Mouse (Mus musculus) neural tube, embryonic 15.5 days (tissue): ENCODE data around the gene Gtf3c6. TPM values are rescaled to one million over a fixed set of nuclear protein-coding genes. Genes with fewer than 3 reads are reported as not detected.

Source experiments
- ATAC-seq: fragments of 200-750 bp; cut with Nextera tagmentation; 2 replicates; pipeline ENCODE4 v1.8.0; 2017; ENCODE audit warnings: mild to moderate bottlenecking, moderate TSS enrichment, moderate library complexity; ENCODE audit not compliant: low FRiP score
- H3K27ac ChIP-seq: fragments of 300-500 bp; sonication (generic); replicated peaks from 2 replicates; pipeline ENCODE4 v1.5.1; 2015; ENCODE audit warnings: mild to moderate bottlenecking, inconsistent platforms
- H3K27me3 ChIP-seq: fragments of 300-500 bp; sonication (generic); replicated peaks from 2 replicates; pipeline ENCODE4 v1.6.1; 2015; ENCODE audit warnings: inconsistent platforms
- H3K36me3 ChIP-seq: fragments of 300-500 bp; sonication (generic); 2 replicates; pipeline ENCODE4 v1.6.1; 2015; ENCODE audit warnings: inconsistent platforms
- H3K4me1 ChIP-seq: fragments of 300-500 bp; sonication (generic); 2 replicates; pipeline ENCODE4 v1.6.1; 2015; ENCODE audit warnings: inconsistent platforms
- H3K4me2 ChIP-seq: fragments of 300-500 bp; sonication (generic); 2 replicates; pipeline ENCODE4 v1.6.1; 2015; ENCODE audit warnings: inconsistent platforms, mild to moderate bottlenecking, moderate library complexity
- H3K4me3 ChIP-seq: fragments of 300-500 bp; sonication (generic); replicated peaks from 2 replicates; pipeline ENCODE4 v1.5.1; 2015; ENCODE audit warnings: mild to moderate bottlenecking, inconsistent platforms
- H3K9ac ChIP-seq: fragments of 300-500 bp; sonication (generic); replicated peaks from 2 replicates; pipeline ENCODE4 v1.6.1; 2015; ENCODE audit warnings: mild to moderate bottlenecking, inconsistent platforms
- H3K9me3 ChIP-seq: fragments of 300-500 bp; sonication (generic); replicated peaks from 2 replicates; pipeline ENCODE4 v1.6.1; 2016; ENCODE audit warnings: inconsistent platforms
- WGBS: fragments of 180-500 bp; shearing (Covaris S2); methylation state at CpG from one replicate; pipeline ENCODE4 v1.1.7; 2015; ENCODE audit warnings: mixed read lengths; 5-methylcytosine and 5-hydroxymethylcytosine counted together
- polyA plus RNA-seq: library from polyadenylated mRNA; unstranded; fragments of >200 nt; fragmentation: Nextera tagmentation; extraction: Ambion mirVana; gene quantifications from 2 replicates; pipeline ENCODE4 v1.2.1, GENCODE M21; 2015

Gene Gtf3c6
- polyA plus RNA-seq, 1 experiment from 2014 or later = 74.0 TPM

DNA sequence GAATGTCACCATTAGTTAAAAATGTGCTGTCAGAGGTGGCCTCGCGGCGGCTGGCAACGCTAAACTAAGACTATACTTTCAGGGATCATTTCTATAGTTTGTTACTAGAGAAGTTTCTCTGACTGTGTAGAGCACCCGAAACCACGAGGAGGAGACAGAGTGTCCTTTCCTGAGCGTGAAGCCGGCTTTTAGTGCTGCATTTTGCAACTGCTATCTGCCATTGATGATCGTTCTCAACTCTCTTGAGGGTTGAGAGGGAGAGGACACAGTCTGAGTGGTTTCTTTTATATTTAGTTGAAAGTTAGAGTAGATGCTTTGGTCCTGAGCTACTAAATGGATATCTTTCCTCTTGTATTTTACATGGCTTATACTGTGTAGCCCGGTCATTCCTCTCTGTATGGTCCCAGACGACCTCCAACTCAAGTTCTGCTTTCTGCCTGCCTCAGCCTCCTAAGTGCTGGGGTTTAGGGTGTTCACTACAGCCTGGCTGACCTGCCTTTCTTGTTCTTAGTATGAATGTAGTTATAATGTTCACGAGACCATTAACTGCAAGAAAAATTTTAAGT lies 576 bp upstream of the Gtf3c6 start:
- Histone ChIP-seq H3K27me3 (no peaks in the 10 kb centered on the region), H3K9ac (no peak overlapping the region; the same call in 1 of the 2 replicates), H3K27ac (peak overlapping the region; percentile 96), H3K4me2 (peak overlapping the region; percentile 85), H3K9me3 (no peaks in the 10 kb centered on the region), H3K36me3 (peaks cover 6% of the 10 kb centered on the region), H3K4me3 (peak overlapping the region; percentile 80), H3K4me1 (peaks cover 14% of the 10 kb centered on the region)
- peak; percentile 74 for ATAC-seq
- under 1% methylated on average over 12 of the region's 12 CpGs for WGBS

DNA sequence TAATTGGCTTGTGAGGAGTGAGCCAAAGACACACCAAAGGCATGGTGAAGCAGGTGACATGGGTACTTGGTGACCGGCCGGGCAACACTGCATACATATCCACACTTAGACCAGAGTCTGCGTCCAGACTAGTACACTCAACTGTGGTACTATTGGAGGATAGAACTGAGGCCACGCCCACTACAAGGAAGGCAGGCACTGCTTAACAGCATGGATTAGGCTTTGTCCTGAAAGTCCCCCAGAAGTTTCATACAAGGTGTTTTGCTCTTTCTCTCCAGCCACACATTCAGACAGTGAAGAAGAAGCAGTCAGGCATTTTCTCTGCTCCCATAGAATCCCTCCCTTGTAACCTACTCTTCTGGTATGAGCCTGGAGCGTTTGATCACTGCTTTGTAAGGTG lies 1.2 kb downstream of the Gtf3c6 start:
- Histone ChIP-seq H3K27me3 (no peaks in the 10 kb centered on the region), H3K4me1 (peaks cover 14% of the 10 kb centered on the region), H3K9ac (peak overlapping the region; percentile 88), H3K36me3 (peaks cover 21% of the 10 kb centered on the region), H3K27ac (peak overlapping the region; percentile 96), H3K9me3 (no peaks in the 10 kb centered on the region), H3K4me2 (peak overlapping the region; percentile 85), H3K4me3 (peak overlapping the region; percentile 80)
- peak; percentile 82 for ATAC-seq
- 2% methylated on average over 5 of the region's 5 CpGs for WGBS

DNA sequence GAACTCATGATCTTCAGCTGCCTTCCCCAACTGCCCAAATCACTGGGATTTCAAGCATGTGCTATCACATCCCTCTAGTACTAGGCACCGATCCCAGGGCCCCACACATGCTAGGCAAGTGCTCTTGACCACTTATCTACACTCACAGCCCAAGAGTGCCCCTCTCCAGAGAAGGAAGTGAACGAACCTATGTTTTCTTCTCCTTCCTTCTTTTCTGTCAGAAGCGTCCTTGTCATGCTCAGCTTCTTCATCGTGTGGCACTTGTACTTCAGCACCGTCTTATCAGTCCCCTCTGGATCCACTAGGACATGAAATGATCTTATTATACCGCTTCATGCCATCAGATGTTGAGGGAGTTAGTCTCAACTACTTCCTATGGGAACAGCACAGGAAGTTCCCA lies 6.9 kb downstream of the Gtf3c6 start:
- Histone ChIP-seq H3K4me3 (no peak overlapping the region), H3K36me3 (peaks cover 56% of the 10 kb centered on the region), H3K4me2 (no peak overlapping the region), H3K9me3 (no peaks in the 10 kb centered on the region), H3K9ac (no peak overlapping the region), H3K4me1 (peaks cover 10% of the 10 kb centered on the region), H3K27ac (no peak overlapping the region), H3K27me3 (no peaks in the 10 kb centered on the region)
- no peak for ATAC-seq
- WGBS = 91% methylated on average over 6 of the region's 6 CpGs

DNA sequence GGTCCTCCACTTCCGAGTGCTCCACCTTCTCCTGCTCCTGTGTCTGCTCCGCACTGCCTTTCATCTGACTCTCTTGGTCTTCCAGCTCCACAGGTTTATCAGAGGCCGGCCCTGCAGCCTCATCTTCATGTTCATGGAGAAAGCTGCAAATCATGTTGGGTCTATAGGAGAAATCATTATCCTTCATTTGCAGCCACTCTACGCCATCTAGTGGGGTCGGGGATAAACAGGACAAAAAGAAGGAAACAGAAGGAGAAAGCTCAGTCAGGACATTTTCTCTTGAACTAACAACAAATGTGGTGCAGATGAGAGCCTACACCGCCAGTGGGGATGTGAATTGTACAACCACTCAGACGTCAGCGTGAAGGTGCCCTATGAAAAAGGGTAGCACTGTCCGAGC lies 8.3 kb downstream of the Gtf3c6 start:
- H3K36me3 ChIP-seq = peaks cover 56% of the 10 kb centered on the region

DNA sequence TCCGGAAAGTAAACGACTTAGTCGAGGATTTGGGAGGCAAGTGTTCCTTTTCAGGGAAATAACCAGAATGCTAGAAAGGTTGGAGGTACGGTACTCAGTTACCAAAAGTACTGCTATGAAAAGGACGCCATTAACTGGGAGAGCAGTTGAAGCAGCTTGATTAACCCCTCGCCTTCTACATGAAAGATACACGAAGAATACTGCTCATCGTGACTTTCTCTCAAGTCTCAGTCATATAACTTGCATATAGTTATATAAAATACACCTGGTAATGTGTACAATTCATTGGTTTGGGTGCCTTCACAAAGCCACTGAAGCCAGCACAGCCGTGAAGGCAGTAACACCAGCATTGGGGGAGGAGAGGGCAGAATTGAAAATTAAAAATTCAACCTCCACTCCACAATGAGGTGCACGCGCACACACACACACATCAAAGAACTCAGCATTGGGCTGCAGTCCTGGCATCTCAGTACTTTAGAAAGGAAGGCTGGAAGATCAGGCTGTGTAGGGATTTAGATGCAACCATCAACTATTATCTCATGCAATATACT lies 10.7 kb downstream of the Gtf3c6 start:
- ATAC-seq = peak; percentile 56
- peaks cover 57% of the 10 kb centered on the region for H3K36me3 ChIP-seq

More for the DNA sequence above, 8.3 kb downstream of the Gtf3c6 start:
- no peak for ATAC-seq
- Histone ChIP-seq H3K4me2 (no peak overlapping the region), H3K27me3 (no peaks in the 10 kb centered on the region), H3K9me3 (no peaks in the 10 kb centered on the region), H3K27ac (no peak overlapping the region), H3K4me3 (no peak overlapping the region), H3K9ac (no peak overlapping the region), H3K4me1 (peaks cover 13% of the 10 kb centered on the region)
- WGBS = 86% methylated on average over 9 of the region's 9 CpGs

DNA sequence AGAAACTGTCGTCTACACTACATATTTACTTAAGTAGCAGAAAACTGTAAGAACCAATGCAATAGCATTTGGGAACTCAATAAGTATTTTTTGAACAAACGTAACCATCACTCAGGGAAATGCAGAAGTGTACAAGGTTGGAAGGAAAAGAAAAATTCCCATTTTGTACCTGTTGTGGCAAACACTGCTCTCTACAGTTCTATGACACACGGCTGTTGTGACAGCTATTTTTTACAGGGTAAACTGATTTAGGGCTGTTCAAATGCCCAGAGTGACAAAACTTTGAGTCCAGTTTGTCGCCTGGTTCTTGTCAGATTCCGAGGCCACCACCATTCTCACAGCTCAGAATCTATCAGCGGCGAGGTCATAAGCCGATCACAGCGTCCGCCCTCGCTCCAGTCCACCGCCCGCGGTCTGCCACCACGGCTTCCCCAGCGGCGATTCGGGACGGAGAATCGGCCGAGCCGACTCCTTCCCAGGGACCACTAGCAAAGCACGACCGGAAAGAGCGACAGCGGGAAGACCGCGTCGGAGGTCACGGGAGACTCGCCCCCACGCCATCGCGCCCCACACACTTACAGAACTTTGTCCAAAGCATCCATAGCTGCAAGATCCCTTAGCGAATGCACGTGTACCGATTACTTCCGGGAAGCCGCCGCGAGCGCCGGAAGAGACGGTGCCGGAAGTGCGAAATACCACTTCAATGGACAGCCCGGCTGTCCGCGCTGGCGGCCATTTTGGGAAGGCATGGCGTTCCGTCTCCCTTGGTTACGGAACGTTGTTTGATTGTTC lies 11.3 kb downstream of the Gtf3c6 start, which contains the start of gene Rpf2:
TSS of gene Rpf2 (minus strand) at position 663 of the 792 bp plus-strand sequence.
- H3K4me3 ChIP-seq = peak within 1 kb of the TSS; percentile 58
- H3K27me3 ChIP-seq = no peaks in the 10 kb centered on the region
- under 1% methylated on average over 54 of the region's 54 CpGs for WGBS
- peaks cover 13% of the 10 kb centered on the region for H3K4me1 ChIP-seq
- peak within 1 kb of the TSS; percentile 56 for H3K9ac ChIP-seq
- H3K4me2 ChIP-seq = peak within 1 kb of the TSS; percentile 71
- H3K9me3 ChIP-seq = no peaks in the 10 kb centered on the region
- ATAC-seq = peak; percentile 95
- peaks cover 58% of the 10 kb centered on the region for H3K36me3 ChIP-seq
- H3K27ac ChIP-seq = peak within 1 kb of the TSS; percentile 84

More for the DNA sequence above, 10.7 kb downstream of the Gtf3c6 start:
- Histone ChIP-seq H3K27ac (peak overlapping the region; percentile 84), H3K27me3 (no peaks in the 10 kb centered on the region), H3K4me3 (peak overlapping the region; percentile 58), H3K9ac (peak overlapping the region; percentile 34), H3K4me1 (peaks cover 13% of the 10 kb centered on the region), H3K9me3 (no peaks in the 10 kb centered on the region), H3K4me2 (peak overlapping the region; percentile 71)
- WGBS = 30% methylated on average over 11 of the region's 11 CpGs

DNA sequence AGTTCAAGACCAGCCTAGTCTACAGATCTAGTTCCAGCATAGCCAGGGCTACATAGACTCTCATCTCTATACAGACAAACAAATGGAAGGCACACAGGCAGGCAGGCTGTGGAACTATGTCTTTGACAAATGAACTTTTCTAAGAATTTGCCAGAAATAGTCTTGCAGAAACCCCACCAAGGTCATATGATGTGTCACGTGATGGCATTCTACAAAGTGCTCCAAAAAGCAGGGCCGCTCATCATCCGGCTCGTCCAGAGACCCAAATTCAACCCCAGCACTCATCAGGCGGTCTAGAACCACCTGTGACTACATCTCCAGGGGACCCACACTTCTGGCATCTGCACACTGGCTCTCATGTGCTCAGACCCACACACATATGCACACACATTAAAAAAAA lies 20.1 kb downstream of the Gtf3c6 start:
- 95% methylated on average over 5 of the region's 5 CpGs for WGBS
- no peak overlapping the region for H3K27ac ChIP-seq
- no peaks in the 10 kb centered on the region for H3K4me1 ChIP-seq
- H3K27me3 ChIP-seq = no peaks in the 10 kb centered on the region
- H3K4me3 ChIP-seq = no peak overlapping the region
- H3K36me3 ChIP-seq = peaks cover 59% of the 10 kb centered on the region
- ATAC-seq = no peak
- H3K4me2 ChIP-seq = no peak overlapping the region
- H3K9me3 ChIP-seq = no peaks in the 10 kb centered on the region
- H3K9ac ChIP-seq = no peak overlapping the region

DNA sequence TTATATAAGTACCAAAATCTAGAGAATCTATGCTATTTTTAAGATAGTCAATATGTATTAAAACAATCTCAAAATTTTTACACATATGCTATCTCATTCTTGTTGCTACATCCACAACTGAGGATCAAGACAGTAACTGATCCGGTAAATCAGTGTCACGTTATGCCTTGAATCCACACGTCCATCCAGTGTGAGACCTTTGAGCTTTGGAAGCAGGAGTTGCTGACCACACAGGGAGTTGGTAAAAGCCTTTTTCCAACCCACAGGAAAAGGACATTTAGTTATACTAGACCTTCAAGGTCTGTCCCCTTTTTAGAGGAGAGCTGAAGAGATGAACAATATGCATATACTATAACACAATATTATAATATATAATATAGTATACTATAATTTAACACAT lies 24.7 kb downstream of the Gtf3c6 start:
- H3K9ac ChIP-seq = no peak overlapping the region
- no peaks in the 10 kb centered on the region for H3K4me1 ChIP-seq
- H3K4me3 ChIP-seq = no peak overlapping the region
- WGBS = 89% methylated on average over 3 of the region's 3 CpGs
- H3K9me3 ChIP-seq = no peaks in the 10 kb centered on the region
- no peak overlapping the region for H3K4me2 ChIP-seq
- ATAC-seq = no peak
- peaks cover 54% of the 10 kb centered on the region for H3K36me3 ChIP-seq
- H3K27me3 ChIP-seq = no peaks in the 10 kb centered on the region
- no peak overlapping the region for H3K27ac ChIP-seq

DNA sequence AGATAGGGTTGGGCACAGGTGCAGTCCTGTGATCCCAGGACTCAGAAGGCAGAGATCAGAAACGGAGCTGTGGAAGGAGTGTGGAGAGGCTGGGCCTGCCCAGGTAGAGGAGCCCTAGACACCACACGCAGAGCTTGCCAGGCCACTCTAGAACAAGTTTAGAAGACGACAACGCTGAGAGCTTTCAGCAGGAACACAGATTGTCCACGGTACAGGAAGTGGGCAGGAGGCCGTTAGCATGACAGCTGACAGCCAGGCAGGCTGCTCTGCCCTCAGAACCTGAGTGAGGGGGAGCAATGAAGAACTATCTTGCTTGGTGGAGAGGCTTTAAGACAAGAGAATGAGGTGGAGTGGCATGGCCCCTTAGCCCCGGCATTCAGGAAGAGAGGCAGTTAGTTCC lies 25.5 kb downstream of the Gtf3c6 start:
- H3K4me2 ChIP-seq = no peak overlapping the region
- WGBS = 89% methylated on average over 7 of the region's 7 CpGs

DNA sequence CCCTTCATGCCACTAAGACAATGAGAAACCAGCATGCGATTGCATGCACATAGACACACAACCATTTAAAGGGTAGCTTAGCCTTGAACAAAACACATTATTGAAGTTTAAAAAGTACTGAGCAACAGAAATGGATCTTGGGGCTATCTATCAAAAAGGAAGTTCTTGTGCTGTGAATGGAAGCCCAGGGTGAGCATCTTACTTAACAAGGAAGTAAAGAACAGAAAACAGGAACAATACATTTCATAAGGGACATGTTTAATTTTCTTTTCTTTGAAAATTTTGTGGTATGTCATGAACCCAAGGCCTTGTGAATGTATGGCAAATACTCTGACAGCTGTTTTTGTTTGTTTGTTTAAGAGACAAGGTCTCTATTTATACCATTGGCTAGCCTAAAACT lies 28.2 kb downstream of the Gtf3c6 start:
- Histone ChIP-seq H3K4me3 (no peak overlapping the region), H3K9ac (no peak overlapping the region), H3K27ac (no peak overlapping the region), H3K27me3 (no peaks in the 10 kb centered on the region), H3K9me3 (no peaks in the 10 kb centered on the region), H3K4me2 (no peak overlapping the region), H3K36me3 (peaks cover 59% of the 10 kb centered on the region), H3K4me1 (no peaks in the 10 kb centered on the region; the same call in 1 of the 2 replicates)
- 100% methylated on average over 1 of the region's 1 CpGs for WGBS
- ATAC-seq = no peak

More for the DNA sequence above, 25.5 kb downstream of the Gtf3c6 start:
- no peak for ATAC-seq
- Histone ChIP-seq H3K27me3 (no peaks in the 10 kb centered on the region), H3K9ac (no peak overlapping the region), H3K27ac (no peak overlapping the region), H3K4me1 (no peaks in the 10 kb centered on the region; the same call in 1 of the 2 replicates), H3K36me3 (peaks cover 52% of the 10 kb centered on the region), H3K4me3 (no peak overlapping the region), H3K9me3 (no peaks in the 10 kb centered on the region)

DNA sequence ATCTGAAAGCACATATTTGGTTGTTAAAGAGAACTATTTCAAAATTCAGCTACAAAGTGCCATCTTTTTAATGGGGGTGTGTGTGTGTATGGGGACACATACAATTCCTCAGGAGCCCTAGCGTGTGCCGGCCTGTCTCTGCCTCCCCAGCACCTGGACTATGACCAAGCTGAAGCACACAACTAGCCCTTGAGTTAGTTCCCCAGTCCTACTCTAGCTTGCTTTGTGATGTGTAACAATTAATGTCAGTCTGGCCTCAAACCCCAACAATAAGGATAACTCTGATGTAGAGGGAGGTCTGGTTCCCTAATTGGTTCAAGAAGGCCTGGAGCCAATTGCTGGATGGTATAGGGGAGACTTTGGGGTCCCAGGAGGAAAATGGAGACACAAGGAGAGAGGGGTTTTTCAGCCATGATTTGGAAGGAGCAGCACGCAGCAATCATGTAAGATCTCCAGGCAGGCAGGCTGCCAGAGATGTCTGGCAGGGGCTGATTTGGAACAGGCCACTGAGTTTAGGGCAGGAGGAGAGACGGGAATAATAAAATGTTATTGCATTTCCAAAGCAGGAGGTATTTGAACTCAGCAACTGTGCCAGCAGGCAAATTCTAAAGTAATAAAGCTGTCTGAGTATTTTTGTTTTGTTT lies 30.1 kb downstream of the Gtf3c6 start:
- 64% methylated on average over 4 of the region's 4 CpGs for WGBS
- no peak overlapping the region for H3K4me2 ChIP-seq
- no peaks in the 10 kb centered on the region for H3K9me3 ChIP-seq
- no peak overlapping the region for H3K9ac ChIP-seq
- no peaks in the 10 kb centered on the region for H3K27me3 ChIP-seq
- no peaks in the 10 kb centered on the region; the same call in 1 of the 2 replicates for H3K4me1 ChIP-seq
- peak; percentile 69; the same call in 1 of the 2 replicates for ATAC-seq
- H3K27ac ChIP-seq = 0 out of 2 replicates have a peak overlapping the region, but pooled peaks have one; percentile 23
- H3K36me3 ChIP-seq = peaks cover 66% of the 10 kb centered on the region
- H3K4me3 ChIP-seq = no peak overlapping the region
